Mouse (Mus musculus): Measurements from ENCODE around the gene Fam222b.

DNA sequence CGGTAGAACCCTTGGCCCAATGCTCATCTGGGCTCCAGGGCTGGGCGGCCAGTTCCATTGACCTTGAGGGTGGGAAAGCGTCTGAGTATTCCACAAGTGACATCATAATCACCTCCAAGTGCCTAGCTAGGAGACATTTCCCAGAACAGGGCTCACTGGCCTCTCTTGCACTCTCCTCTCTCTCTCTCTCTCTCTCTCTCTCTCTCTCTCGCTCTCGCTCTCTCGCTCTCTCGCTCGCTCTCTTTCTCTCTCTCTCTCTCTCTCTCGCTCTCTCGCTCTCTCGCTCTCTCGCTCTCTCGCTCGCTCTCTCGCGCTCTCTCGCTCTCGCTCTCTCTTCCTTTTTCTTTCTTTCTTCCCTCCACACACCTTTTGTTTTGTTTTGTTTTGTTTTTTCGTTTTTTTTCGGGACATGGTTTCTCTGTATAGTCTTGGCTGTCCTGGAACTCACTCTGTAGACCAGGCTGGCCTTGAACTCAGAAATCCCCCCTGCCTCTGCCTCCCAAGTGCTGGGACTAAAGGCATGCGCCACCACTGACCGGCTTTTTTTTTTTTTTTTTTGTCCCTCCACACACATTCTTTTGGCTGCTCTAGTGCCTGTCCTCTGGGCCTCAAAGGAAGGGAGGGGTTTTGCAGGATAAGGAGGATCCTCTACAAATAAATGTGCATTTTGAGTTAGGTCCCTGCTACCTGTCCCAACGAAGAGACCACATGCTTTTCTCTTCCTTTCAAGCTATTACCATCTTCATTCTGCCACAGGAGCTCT lies 100.8 kb downstream of the Fam222b start:
- TF ChIP-seq EP300 (IDR thresholded peaks at IDR 0.05; ENCODE audit: low read depth) (no peak), CTCF (IDR thresholded peaks at IDR 0.05; ENCODE audit: low read depth) (no peak)

All from liver, postnatal 0 days (tissue).